Mouse (Mus musculus): ENCODE measurements around the gene Kif1b. TPM values are rescaled to one million over a fixed set of nuclear protein-coding genes. Genes with fewer than 3 reads are reported as not detected.
"Not testable (repeated sequence)": the region's sequence is repeated elsewhere in the genome, so short reads cannot be mapped to it uniquely, and the experiment has no call there.

Kif1b gene
- polyA plus RNA-seq, 1 experiment, result 19.4 TPM

DNA sequence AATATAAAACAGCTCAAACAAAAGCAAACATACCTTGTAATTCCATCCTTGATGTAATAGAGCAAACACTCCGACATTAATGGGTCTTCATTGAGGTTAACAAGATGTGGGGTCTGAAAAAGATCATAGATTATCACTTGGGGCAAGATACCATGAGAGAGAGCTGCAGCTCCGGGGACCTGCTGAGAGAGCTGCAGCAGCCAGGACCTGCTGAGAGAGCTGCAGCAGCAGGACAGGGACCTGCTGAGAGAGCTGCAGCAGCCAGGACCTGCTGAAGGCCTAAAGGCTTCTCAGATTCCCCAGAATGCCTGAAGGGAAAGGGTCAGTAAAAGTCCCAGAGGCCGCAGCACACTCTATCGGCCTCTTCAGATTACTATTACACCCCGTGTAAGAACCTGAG, 59.7 kb downstream of the Kif1b start:
- Histone ChIP-seq H3K27me3 (ENCODE audit: control insufficient read depth, insufficient read depth, low read length) (no peaks in the 10 kb centered on the region), H3K27ac (ENCODE audit: insufficient read depth, low read depth, low read length) (no peak overlapping the region), H3K4me3 (ENCODE audit: low read depth, low read length) (no peak overlapping the region), H3K36me3 (ENCODE audit: control insufficient read depth, insufficient read depth, low read length) (peaks cover 55% of the 10 kb centered on the region), H3K4me1 (ENCODE audit: control insufficient read depth, insufficient read depth, insufficient read length, low read length) (no peaks in the 10 kb centered on the region)
- WGBS, result 85% methylated on average over 5 of the region's 5 CpGs
- TF ChIP-seq POLR2A (IDR thresholded peaks at IDR 0.05; ENCODE audit: low read depth, low read length) (no peak), CTCF (IDR thresholded peaks at IDR 0.05; ENCODE audit: extremely low read depth, insufficient read length, insufficient replicate concordance, low read depth, low read length) (no peak)

DNA sequence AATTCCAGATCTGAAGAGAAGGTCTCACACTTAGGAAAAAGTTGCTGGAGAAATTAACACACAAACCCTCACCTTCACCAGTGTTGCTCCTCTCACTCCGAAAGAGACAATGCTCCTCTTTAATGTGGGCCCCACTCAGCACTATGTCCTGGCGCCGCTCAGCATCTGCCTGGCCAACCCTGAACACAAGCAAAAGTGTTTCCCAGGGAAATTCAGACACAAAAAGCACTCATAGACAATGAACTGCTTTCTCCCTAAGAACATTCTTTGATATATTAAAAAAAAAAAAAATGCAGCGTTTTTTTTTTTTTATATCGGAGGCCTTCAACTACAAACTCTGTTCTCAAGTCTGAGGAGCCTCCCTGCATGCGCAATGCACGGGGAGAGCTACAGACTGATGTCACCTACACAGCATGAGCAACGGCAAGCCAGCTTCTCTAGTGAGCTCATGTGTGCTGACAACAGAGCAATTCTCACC, 60.3 kb downstream of the Kif1b start:
- Histone ChIP-seq H3K4me3 (ENCODE audit: low read depth, low read length) (no peak overlapping the region), H3K4me1 (ENCODE audit: control insufficient read depth, insufficient read depth, insufficient read length, low read length) (no peaks in the 10 kb centered on the region), H3K27ac (ENCODE audit: insufficient read depth, low read depth, low read length) (no peak overlapping the region), H3K36me3 (ENCODE audit: control insufficient read depth, insufficient read depth, low read length) (peaks cover 53% of the 10 kb centered on the region), H3K27me3 (ENCODE audit: control insufficient read depth, insufficient read depth, low read length) (no peaks in the 10 kb centered on the region)
- WGBS, result 89% methylated on average over 8 of the region's 8 CpGs
- TF ChIP-seq CTCF (IDR thresholded peaks at IDR 0.05; ENCODE audit: extremely low read depth, insufficient read length, insufficient replicate concordance, low read depth, low read length), result no peak
- TF ChIP-seq POLR2A (IDR thresholded peaks at IDR 0.05; ENCODE audit: low read depth, low read length), result no peak

DNA sequence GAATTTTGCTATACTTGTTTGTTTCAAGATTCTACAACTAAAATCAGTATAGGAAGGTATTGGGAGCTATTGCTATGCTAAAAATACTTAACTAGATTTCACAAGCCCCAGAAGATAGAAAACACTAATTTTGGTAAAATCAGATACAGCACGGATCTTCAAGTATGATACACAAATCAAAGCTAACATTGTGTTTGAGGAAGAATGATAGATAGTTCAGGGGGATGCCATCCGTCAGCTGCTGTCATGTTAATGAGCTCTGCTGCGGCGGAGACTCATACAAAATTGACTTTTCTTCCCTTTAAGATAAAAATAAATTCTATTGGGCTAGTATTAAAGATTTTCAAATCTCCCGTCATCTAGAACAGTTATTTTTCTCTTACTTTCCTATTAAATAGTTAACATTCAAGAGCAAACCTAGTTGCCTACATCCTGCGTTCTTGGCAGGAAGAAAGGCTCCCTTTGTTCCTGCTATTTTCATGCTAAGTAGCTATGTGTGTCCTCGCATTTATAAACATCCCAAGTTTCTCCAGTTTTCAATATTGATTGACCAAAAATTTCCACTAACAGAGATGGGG, 60.8 kb downstream of the Kif1b start:
- no peak overlapping the region for H3K4me3 ChIP-seq (ENCODE audit: low read depth, low read length)
- TF ChIP-seq CTCF (IDR thresholded peaks at IDR 0.05; ENCODE audit: extremely low read depth, insufficient read length, insufficient replicate concordance, low read depth, low read length), result no peak
- no peak for TF ChIP-seq POLR2A (IDR thresholded peaks at IDR 0.05; ENCODE audit: low read depth, low read length)
- H3K4me1 ChIP-seq (ENCODE audit: control insufficient read depth, insufficient read depth, insufficient read length, low read length), result no peaks in the 10 kb centered on the region
- WGBS, result 89% methylated on average over 7 of the region's 7 CpGs
- H3K27ac ChIP-seq (ENCODE audit: insufficient read depth, low read depth, low read length), result no peak overlapping the region
- peaks cover 51% of the 10 kb centered on the region for H3K36me3 ChIP-seq (ENCODE audit: control insufficient read depth, insufficient read depth, low read length)
- no peaks in the 10 kb centered on the region for H3K27me3 ChIP-seq (ENCODE audit: control insufficient read depth, insufficient read depth, low read length)

DNA sequence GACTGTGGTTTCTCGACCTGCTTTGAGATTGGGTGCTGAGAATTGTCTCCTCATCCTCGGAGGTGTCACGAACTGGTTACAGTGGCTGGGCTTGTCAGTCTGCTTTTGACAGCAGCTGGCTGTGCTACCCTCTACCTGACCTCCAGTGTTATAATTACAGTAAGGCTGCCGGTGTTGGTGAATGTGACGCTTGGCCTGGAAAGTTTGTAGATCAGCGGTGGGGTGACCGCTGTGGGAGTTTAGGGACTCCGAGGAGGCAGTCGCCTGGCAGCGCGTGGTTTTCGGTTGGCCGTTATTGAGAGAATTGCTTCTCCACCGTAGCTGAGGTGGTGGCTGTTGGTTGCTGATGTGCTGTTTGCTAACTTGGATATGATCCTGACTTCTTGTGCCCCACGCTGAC, 70.5 kb downstream of the Kif1b start:
- Histone ChIP-seq H3K27ac (ENCODE audit: insufficient read depth, low read depth, low read length) (no peak overlapping the region), H3K36me3 (ENCODE audit: control insufficient read depth, insufficient read depth, low read length) (peaks cover 35% of the 10 kb centered on the region), H3K4me3 (ENCODE audit: low read depth, low read length) (no peak overlapping the region), H3K4me1 (ENCODE audit: control insufficient read depth, insufficient read depth, insufficient read length, low read length) (peaks cover 3% of the 10 kb centered on the region; the same call in 1 of the 2 replicates), H3K27me3 (ENCODE audit: control insufficient read depth, insufficient read depth, low read length) (no peaks in the 10 kb centered on the region)
- TF ChIP-seq CTCF (IDR thresholded peaks at IDR 0.05; ENCODE audit: extremely low read depth, insufficient read length, insufficient replicate concordance, low read depth, low read length), result no peak
- no peak for TF ChIP-seq POLR2A (IDR thresholded peaks at IDR 0.05; ENCODE audit: low read depth, low read length)
- WGBS, result 93% methylated on average over 15 of the region's 15 CpGs

DNA sequence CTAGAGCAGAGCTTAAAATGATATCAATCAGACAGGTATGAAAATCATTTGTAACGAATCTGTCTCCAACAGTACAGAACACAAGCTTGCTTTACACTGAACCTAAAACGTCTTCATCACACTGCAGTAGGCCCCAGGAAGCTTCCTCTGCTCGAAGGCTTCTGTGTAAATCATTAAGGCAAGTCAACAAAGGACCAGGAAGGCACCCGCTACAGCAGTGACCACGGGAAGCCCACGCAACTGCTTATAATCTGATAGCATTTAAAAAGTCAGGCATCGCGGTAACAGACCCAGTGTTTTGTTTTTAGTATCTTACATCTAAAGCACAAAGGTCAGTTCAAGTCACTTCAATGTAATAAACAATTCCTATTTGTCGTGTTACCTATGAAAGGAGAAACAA, 73.6 kb downstream of the Kif1b start:
- WGBS, result 19% methylated on average over 9 of the region's 9 CpGs
- TF ChIP-seq POLR2A (IDR thresholded peaks at IDR 0.05; ENCODE audit: low read depth, low read length) (no peak), CTCF (IDR thresholded peaks at IDR 0.05; ENCODE audit: extremely low read depth, insufficient read length, insufficient replicate concordance, low read depth, low read length) (no peak)

DNA sequence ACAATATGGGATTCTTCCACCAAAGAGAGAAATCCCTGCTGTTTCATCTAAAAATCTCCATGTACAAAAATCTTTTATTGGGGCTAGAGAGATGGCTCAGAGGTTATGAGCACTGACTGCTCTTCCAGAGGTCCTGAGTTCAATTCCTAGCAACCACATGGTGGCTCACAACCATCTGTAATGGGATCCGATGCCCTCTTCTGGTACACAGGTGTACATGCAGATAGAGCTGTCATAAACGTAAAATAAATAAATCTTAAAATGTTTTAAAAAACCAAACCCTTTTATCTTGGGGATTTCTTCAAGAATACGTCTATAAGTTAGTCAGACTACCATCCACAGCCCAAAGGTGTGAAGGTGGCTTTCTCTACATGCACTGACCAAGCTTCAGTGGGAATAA, 78.8 kb downstream of the Kif1b start:
- H3K4me3 ChIP-seq (ENCODE audit: low read depth, low read length); H3K27ac ChIP-seq (ENCODE audit: insufficient read depth, low read depth, low read length); H3K4me1 ChIP-seq (ENCODE audit: control insufficient read depth, insufficient read depth, insufficient read length, low read length); H3K27me3 ChIP-seq (ENCODE audit: control insufficient read depth, insufficient read depth, low read length): not testable (repeated sequence)
- 95% methylated on average over 3 of the region's 3 CpGs for WGBS
- peaks cover 32% of the 10 kb centered on the region for H3K36me3 ChIP-seq (ENCODE audit: control insufficient read depth, insufficient read depth, low read length)

More for the DNA sequence above, 73.6 kb downstream of the Kif1b start:
- Histone ChIP-seq H3K36me3 (ENCODE audit: control insufficient read depth, insufficient read depth, low read length) (peaks cover 37% of the 10 kb centered on the region), H3K27me3 (ENCODE audit: control insufficient read depth, insufficient read depth, low read length) (no peaks in the 10 kb centered on the region), H3K4me1 (ENCODE audit: control insufficient read depth, insufficient read depth, insufficient read length, low read length) (peaks cover 3% of the 10 kb centered on the region; the same call in 1 of the 2 replicates), H3K4me3 (ENCODE audit: low read depth, low read length) (no peak overlapping the region), H3K27ac (ENCODE audit: insufficient read depth, low read depth, low read length) (no peak overlapping the region)

DNA sequence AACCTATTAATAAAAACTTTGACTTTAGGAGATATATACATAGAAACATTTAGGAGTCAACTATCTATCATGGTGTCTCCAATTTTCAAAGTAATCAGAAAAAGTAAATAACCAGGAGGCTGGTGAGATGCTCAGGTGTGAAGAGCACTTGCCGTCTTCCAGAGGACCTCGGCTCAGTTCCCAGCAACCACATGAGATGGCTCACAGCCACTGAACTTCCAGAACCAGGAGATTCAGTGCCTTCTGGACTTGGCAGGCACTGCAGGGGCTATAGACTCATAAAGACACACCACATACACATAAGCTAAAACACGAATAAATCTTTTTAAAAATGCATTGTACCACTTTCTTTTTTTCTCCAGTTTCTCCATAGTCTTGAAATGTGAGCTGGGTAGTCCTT, 79.2 kb downstream of the Kif1b start:
- Histone ChIP-seq H3K27me3 (ENCODE audit: control insufficient read depth, insufficient read depth, low read length) (no peaks in the 10 kb centered on the region), H3K27ac (ENCODE audit: insufficient read depth, low read depth, low read length) (no peak overlapping the region), H3K36me3 (ENCODE audit: control insufficient read depth, insufficient read depth, low read length) (peaks cover 34% of the 10 kb centered on the region), H3K4me1 (ENCODE audit: control insufficient read depth, insufficient read depth, insufficient read length, low read length) (no peaks in the 10 kb centered on the region), H3K4me3 (ENCODE audit: low read depth, low read length) (no peak overlapping the region)
- WGBS, result 94% methylated on average over 3 of the region's 3 CpGs
- no peak for TF ChIP-seq CTCF (IDR thresholded peaks at IDR 0.05; ENCODE audit: extremely low read depth, insufficient read length, insufficient replicate concordance, low read depth, low read length)
- no peak for TF ChIP-seq POLR2A (IDR thresholded peaks at IDR 0.05; ENCODE audit: low read depth, low read length)
